In genomic region chr5:139483171-139483848, GRCm38 (mm10) we compare ENCODE assay signal across 8 mouse cellular contexts. TPM values are rescaled to one million over a fixed set of nuclear protein-coding genes. Genes with fewer than 3 reads are reported as not detected.
DNase-seq lines count a peak whose midpoint lies in the region; ATAC-seq and TF ChIP-seq lines count a peak whose summit lies in the region.

No protein-coding gene starts in this region.

- H3K79me2 ChIP-seq in myocyte (ENCODE audit: control insufficient read depth, insufficient read depth): peaks cover 21% of the 10 kb centered on the region

- TF ChIP-seq POLR2A in myocyte (IDR thresholded peaks at IDR 0.05; ENCODE audit: insufficient read length, low read depth): no peak

- no peaks in the 10 kb centered on the region for H3K27me3 ChIP-seq in kidney, embryonic 15.5 days
- no peaks in the 10 kb centered on the region for H3K27me3 ChIP-seq in embryonic facial prominence, embryonic 11.5 days (ENCODE audit: control insufficient read depth, insufficient read depth, low read length)
- H3K27me3 ChIP-seq in limb, embryonic 12.5 days: no peaks in the 10 kb centered on the region
- no peaks in the 10 kb centered on the region for H3K27me3 ChIP-seq in myocyte (ENCODE audit: control insufficient read depth, insufficient read depth, insufficient read length)

- WGBS in kidney, embryonic 15.5 days: 55% methylated on average over 14 of the region's 14 CpGs
- 66% methylated on average over 14 of the region's 14 CpGs for WGBS in embryonic facial prominence, embryonic 11.5 days
- WGBS in limb, embryonic 12.5 days: 59% methylated on average over 14 of the region's 14 CpGs

- peaks cover 41% of the 10 kb centered on the region for H3K36me3 ChIP-seq in kidney, embryonic 15.5 days
- no peaks in the 10 kb centered on the region; the same call in 1 of the 2 replicates for H3K36me3 ChIP-seq in embryonic facial prominence, embryonic 11.5 days (replicated peaks; ENCODE audit: control insufficient read depth, insufficient read depth, low read depth, low read length)
- peaks cover 42% of the 10 kb centered on the region for H3K36me3 ChIP-seq in limb, embryonic 12.5 days
- peaks cover 9% of the 10 kb centered on the region for H3K36me3 ChIP-seq in myocyte (ENCODE audit: control insufficient read depth, insufficient read depth)

- peak overlapping the region; percentile 38 for H3ac ChIP-seq in myocyte (ENCODE audit: control insufficient read depth, insufficient read length)

- DNase-seq in kidney, postnatal 14 days: no peak
- no peak for DNase-seq in embryonic facial prominence, embryonic 11.5 days (ENCODE audit: low spot score)
- no peak for DNase-seq in cerebellum, postnatal 10 days
- DNase-seq in gastrocnemius, postnatal 25 days: no peak
- no peak for DNase-seq in adrenal gland, postnatal 10 days

- ATAC-seq in kidney, embryonic 15.5 days (replicated peaks; ENCODE audit: low FRiP score): no peak
- ATAC-seq in embryonic facial prominence, embryonic 11.5 days (replicated peaks; ENCODE audit: insufficient number of reproducible peaks, low FRiP score, low TSS enrichment, low read depth): no peak
- no peak for ATAC-seq in limb, embryonic 12.5 days (ENCODE audit: insufficient number of reproducible peaks, insufficient read depth, low FRiP score, low TSS enrichment, low read depth)

- peak overlapping the region; percentile 80 for H3K9ac ChIP-seq in kidney, embryonic 15.5 days
- H3K9ac ChIP-seq in embryonic facial prominence, embryonic 11.5 days (replicated peaks; ENCODE audit: low read length): peak overlapping the region; percentile 74
- H3K9ac ChIP-seq in limb, embryonic 12.5 days (replicated peaks): peak overlapping the region; percentile 78

- H3K27ac ChIP-seq in kidney, embryonic 15.5 days: no peak overlapping the region
- no peak overlapping the region for H3K27ac ChIP-seq in embryonic facial prominence, embryonic 11.5 days (replicated peaks; ENCODE audit: low read depth, low read length)
- H3K27ac ChIP-seq in limb, embryonic 12.5 days: no peak overlapping the region

- H3K4me3 ChIP-seq in kidney, embryonic 15.5 days (replicated peaks): peak overlapping the region; percentile 91
- H3K4me3 ChIP-seq in embryonic facial prominence, embryonic 11.5 days (ENCODE audit: low read depth, low read length): peak overlapping the region; percentile 80
- peak overlapping the region; percentile 90 for H3K4me3 ChIP-seq in limb, embryonic 12.5 days (replicated peaks)
- peak overlapping the region; percentile 77 for H3K4me3 ChIP-seq in myocyte

- peak overlapping the region; percentile 88 for H3K4me2 ChIP-seq in kidney, embryonic 15.5 days
- peak overlapping the region; percentile 83 for H3K4me2 ChIP-seq in embryonic facial prominence, embryonic 11.5 days (ENCODE audit: low read depth, low read length)
- H3K4me2 ChIP-seq in limb, embryonic 12.5 days: peak overlapping the region; percentile 90
- peak overlapping the region; percentile 65 for H3K4me2 ChIP-seq in myocyte (ENCODE audit: low read depth)

- peaks cover 18% of the 10 kb centered on the region for H3K4me1 ChIP-seq in kidney, embryonic 15.5 days
- no peaks in the 10 kb centered on the region for H3K4me1 ChIP-seq in embryonic facial prominence, embryonic 11.5 days (ENCODE audit: control insufficient read depth, insufficient read depth, low read length)
- peaks cover 9% of the 10 kb centered on the region for H3K4me1 ChIP-seq in limb, embryonic 12.5 days (replicated peaks)

- H3K9me3 ChIP-seq in kidney, embryonic 15.5 days (replicated peaks): peaks cover 4% of the 10 kb centered on the region; the same call in 1 of the 2 replicates
- no peaks in the 10 kb centered on the region for H3K9me3 ChIP-seq in embryonic facial prominence, embryonic 11.5 days (replicated peaks; ENCODE audit: control insufficient read depth, low read length)
- H3K9me3 ChIP-seq in limb, embryonic 12.5 days: peaks cover 9% of the 10 kb centered on the region; the same call in 1 of the 2 replicates

TF ChIP-seq in myocyte, 11 proteins besides CTCF, POLR2A, EP300 and RAD21:
- TF ChIP-seq E2F4 (IDR thresholded peaks at IDR 0.05; ENCODE audit: insufficient read depth) (no peak), TCF12 (IDR thresholded peaks at IDR 0.05; ENCODE audit: insufficient read depth, poor library complexity, severe bottlenecking) (no peak)

RNA-seq across cellular contexts. Expression of gene Zfand2a, which starts 1.0 kb away (rescaled TPM):
- 9.8 and 13.2 TPM in 2 replicates for polyA plus RNA-seq in kidney, embryonic 15.5 days (2015; fragmentation: Nextera tagmentation; extraction: Ambion mirVana)
- polyA plus RNA-seq in embryonic facial prominence, embryonic 11.5 days (2014; fragmentation: Nextera tagmentation; extraction: Ambion mirVana): 5.4 and 6.4 TPM in 2 replicates
- 8.1 and 10.9 TPM in 2 replicates for polyA plus RNA-seq in limb, embryonic 12.5 days (2016; fragmentation: Nextera tagmentation; extraction: Ambion mirVana)
- polyA plus RNA-seq in myocyte (2012; fragmentation: generic; extraction: Trizol): 15.0 TPM
- 1 to 10 TPM; 7.3 to 8.2 TPM for total RNA-seq in gastrocnemius, postnatal 25 days (2021)
- total RNA-seq in adrenal gland, postnatal 10 days (2021): 10 to 100 TPM; 23.2 to 26.3 TPM

RNA-seq across cellular contexts. Expression of gene 3110082I17Rik, which starts 23.0 kb away (rescaled TPM):
- 39.9 and 43.3 TPM in 2 replicates for polyA plus RNA-seq in kidney, embryonic 15.5 days (2015; fragmentation: Nextera tagmentation; extraction: Ambion mirVana)
- 27.1 and 28.8 TPM in 2 replicates for polyA plus RNA-seq in embryonic facial prominence, embryonic 11.5 days (2014; fragmentation: Nextera tagmentation; extraction: Ambion mirVana)
- polyA plus RNA-seq in limb, embryonic 12.5 days (2016; fragmentation: Nextera tagmentation; extraction: Ambion mirVana): 32.7 and 34.2 TPM in 2 replicates
- polyA plus RNA-seq in myocyte (2012; fragmentation: generic; extraction: Trizol): 16.4 TPM
- 1 to 10 TPM; 7.8 to 8.0 TPM for total RNA-seq in gastrocnemius, postnatal 25 days (2021)
- 10 to 100 TPM; 10.6 to 12.9 TPM for total RNA-seq in adrenal gland, postnatal 10 days (2021)

RNA-seq across cellular contexts. Expression of gene Uncx, which starts 60.0 kb away (rescaled TPM):
- polyA plus RNA-seq in kidney, embryonic 15.5 days (2015; fragmentation: Nextera tagmentation; extraction: Ambion mirVana): 90.8 and 96.1 TPM in 2 replicates
- 3.0 and 5.9 TPM in 2 replicates for polyA plus RNA-seq in embryonic facial prominence, embryonic 11.5 days (2014; fragmentation: Nextera tagmentation; extraction: Ambion mirVana)
- 0.11 and 0.23 TPM in 2 replicates for polyA plus RNA-seq in limb, embryonic 12.5 days (2016; fragmentation: Nextera tagmentation; extraction: Ambion mirVana)
- not detected for polyA plus RNA-seq in myocyte (2012; fragmentation: generic; extraction: Trizol)
- not detected for total RNA-seq in gastrocnemius, postnatal 25 days (2021)
- total RNA-seq in adrenal gland, postnatal 10 days (2021): not detected

Comparison
In these comparisons a context has a peak if more than half of its experiments do, and no peak if none do; other contexts are left out.
1. RNA of gene Uncx, which starts 60.0 kb away (polyA plus RNA-seq): 90.8 to 96.1 TPM in kidney, embryonic 15.5 days; 3.0 to 5.9 TPM in embryonic facial prominence, embryonic 11.5 days, 0.11 to 0.23 TPM in limb, embryonic 12.5 days and not detected in myocyte (single experiment); every median in the first group is over 10 times any median in the second.
2. Peak in every context shown above with its lines, with median percentiles within 50 percentile points of each other: H3K4me2 ChIP-seq, H3K4me3 ChIP-seq and H3K9ac ChIP-seq.